Mouse (Mus musculus) liver, postnatal 0 days (tissue): Measurements from ENCODE around the gene Trub2. TPM values are rescaled to one million over a fixed set of nuclear protein-coding genes. Genes with fewer than 3 reads are reported as not detected.
A peak's percentile ranks its signal among the peaks of the same experiment; 100 is the strongest.

Experiments used
- ATAC-seq: fragments of 200-750 bp; cut with Nextera tagmentation; 2 replicates; pipeline ENCODE4 v1.8.0; 2017; ENCODE audit warnings: mild to moderate bottlenecking, moderate library complexity
- DNase-seq: peaks from one replicate; pipeline ENCODE4 v3.0.0-alpha.2; 2016
- H3K27ac ChIP-seq: fragments of 300-500 bp; sonication (generic); 2 replicates; pipeline ENCODE4 v1.5.1; 2014; ENCODE audit warnings: antibody characterized with exemption, moderate library complexity, mild to moderate bottlenecking, low read depth
- H3K27me3 ChIP-seq: fragments of 300-500 bp; sonication (generic); 2 replicates; pipeline ENCODE4 v1.6.1; 2014; ENCODE audit warnings: low read length, control low read depth, mixed read lengths; ENCODE audit not compliant: insufficient read depth
- H3K36me3 ChIP-seq: fragments of 300-500 bp; sonication (generic); replicated peaks from 2 replicates; pipeline ENCODE4 v1.6.1; 2014; ENCODE audit warnings: mild to moderate bottlenecking, control low read depth, low read length, moderate library complexity, mixed read lengths; ENCODE audit not compliant: insufficient read depth
- H3K4me1 ChIP-seq: fragments of 300-500 bp; sonication (generic); 2 replicates; pipeline ENCODE4 v1.6.1; 2014; ENCODE audit warnings: antibody characterized with exemption, mild to moderate bottlenecking, control low read depth; ENCODE audit not compliant: insufficient read depth
- H3K4me2 ChIP-seq: fragments of 300-500 bp; sonication (generic); 2 replicates; pipeline ENCODE4 v1.6.1; 2014; ENCODE audit warnings: low read depth, mild to moderate bottlenecking, low read length, moderate library complexity, mixed read lengths
- H3K4me3 ChIP-seq: fragments of 300-500 bp; sonication (generic); 2 replicates; pipeline ENCODE4 v1.5.1; 2014; ENCODE audit warnings: low read depth, low read length
- H3K9ac ChIP-seq: fragments of 300-500 bp; sonication (generic); replicated peaks from 2 replicates; pipeline ENCODE4 v1.6.1; 2014; ENCODE audit warnings: mild to moderate bottlenecking, moderate library complexity
- H3K9me3 ChIP-seq: fragments of 300-500 bp; sonication (generic); 2 replicates; pipeline ENCODE4 v1.6.1; 2016; ENCODE audit warnings: mild to moderate bottlenecking, control low read depth, low read length, mixed read lengths
- CTCF ChIP-seq: sonication (generic); IDR thresholded peaks from 2 replicates; pipeline ENCODE4 v1.5.1; 2016; ENCODE audit warnings: antibody characterized with exemption, low read depth
- EP300 ChIP-seq: IDR thresholded peaks from 2 replicates; pipeline ENCODE4 v1.6.1; 2016; ENCODE audit warnings: antibody characterized with exemption, low read depth, mild to moderate bottlenecking
- WGBS: fragments of 180-500 bp; shearing (Covaris S2); extraction: QIAGEN DNeasy Blood & Tissue Kit; methylation state at CpG from one replicate; pipeline ENCODE4 v1.1.7; 2014; ENCODE audit not compliant: insufficient replicate concordance; 5-methylcytosine and 5-hydroxymethylcytosine counted together
- polyA plus RNA-seq: library from polyadenylated mRNA; unstranded; fragments of >200 nt; fragmentation: Nextera tagmentation; extraction: Ambion mirVana; gene quantifications from 2 replicates; pipeline ENCODE4 v1.2.1, GENCODE M21; 2015

Gene Trub2
- polyA plus RNA-seq, 1 experiment from 2014 or later = 7.9 TPM

- ATAC-seq (peak; percentile 32; the same call in 1 of the 2 replicates), DNase-seq (no peak)
- no peaks in the 10 kb centered on the region for H3K9me3 ChIP-seq
- peaks cover 8% of the 10 kb centered on the region for H3K4me1 ChIP-seq
- H3K27me3 ChIP-seq = no peaks in the 10 kb centered on the region
- peak overlapping the region; percentile 92 for H3K27ac ChIP-seq
- peaks cover 2% of the 10 kb centered on the region; the same call in 1 of the 2 replicates for H3K36me3 ChIP-seq
- H3K4me3 ChIP-seq = peak overlapping the region; percentile 86
- no peak for TF ChIP-seq CTCF
- no peak for TF ChIP-seq EP300
- peak overlapping the region; percentile 66 for H3K9ac ChIP-seq
- H3K4me2 ChIP-seq = peak overlapping the region; percentile 78
- WGBS = 8% methylated on average over 11 of the region's 11 CpGs
Measured at GRCm38 (mm10) chr2:29826318-29826925, 38.1 kb upstream of the Trub2 start.

GRCm38 (mm10) chr2:29820025-29820817, 31.9 kb upstream of the Trub2 start, which contains the start of gene Urm1:
Urm1 (plus strand) TSS chr2:29820075.
- Histone ChIP-seq H3K4me1 (peaks cover 17% of the 10 kb centered on the region), H3K36me3 (no peaks in the 10 kb centered on the region; the same call in none of the 2 replicates), H3K27me3 (no peaks in the 10 kb centered on the region), H3K27ac (peak within 1 kb of the TSS; percentile 69), H3K4me2 (peak within 1 kb of the TSS; percentile 95), H3K9ac (peak within 1 kb of the TSS; percentile 69), H3K9me3 (no peaks in the 10 kb centered on the region), H3K4me3 (peak within 1 kb of the TSS; percentile 56)
- DNase-seq (peak; percentile 62), ATAC-seq (peak; percentile 64)
- TF ChIP-seq EP300 (0 out of 2 replicates have a peak, but pooled peaks have one; percentile 7), CTCF (no peak)
- 1% methylated on average over 35 of the region's 35 CpGs for WGBS

- Histone ChIP-seq H3K27ac (no peak overlapping the region), H3K36me3 (peaks cover 3% of the 10 kb centered on the region), H3K4me3 (peak overlapping the region; percentile 56; the same call in 1 of the 2 replicates), H3K4me1 (peaks cover 17% of the 10 kb centered on the region), H3K9ac (peak overlapping the region; percentile 69; the same call in 1 of the 2 replicates), H3K9me3 (no peaks in the 10 kb centered on the region), H3K4me2 (peak overlapping the region; percentile 95), H3K27me3 (no peaks in the 10 kb centered on the region)
- 54% methylated on average over 2 of the region's 2 CpGs for WGBS
- no peak for DNase-seq
- no peak for ATAC-seq
- TF ChIP-seq CTCF = no peak
- no peak for TF ChIP-seq EP300
Measured at GRCm38 (mm10) chr2:29819363-29819762, 31.1 kb upstream of the Trub2 start.

- peak; percentile 63; the same call in 1 of the 2 replicates for ATAC-seq
- DNase-seq = peak; percentile 84
Measured at GRCm38 (mm10) chr2:29817426-29818232, 29.3 kb upstream of the Trub2 start.

GRCm38 (mm10) chr2:29815678-29816371, 27.5 kb upstream of the Trub2 start:
- peaks cover 17% of the 10 kb centered on the region for H3K4me1 ChIP-seq
- no peak for DNase-seq
- H3K27ac ChIP-seq = no peak overlapping the region
- no peaks in the 10 kb centered on the region for H3K9me3 ChIP-seq
- WGBS = 79% methylated on average over 11 of the region's 11 CpGs
- H3K4me2 ChIP-seq = no peak overlapping the region
- H3K4me3 ChIP-seq = no peak overlapping the region
- ATAC-seq = no peak
- H3K36me3 ChIP-seq = peaks cover 28% of the 10 kb centered on the region
- no peak overlapping the region for H3K9ac ChIP-seq
- H3K27me3 ChIP-seq = no peaks in the 10 kb centered on the region
- TF ChIP-seq EP300 (no peak), CTCF (no peak)

More at GRCm38 (mm10) chr2:29817426-29818232, 29.3 kb upstream of the Trub2 start:
- Histone ChIP-seq H3K9me3 (no peaks in the 10 kb centered on the region), H3K27me3 (no peaks in the 10 kb centered on the region), H3K4me1 (peaks cover 17% of the 10 kb centered on the region), H3K4me2 (no peak overlapping the region), H3K27ac (no peak overlapping the region), H3K9ac (no peak overlapping the region), H3K4me3 (no peak overlapping the region), H3K36me3 (peaks cover 14% of the 10 kb centered on the region)
- TF ChIP-seq CTCF = peak; percentile 88
- no peak for TF ChIP-seq EP300
- 42% methylated on average over 8 of the region's 8 CpGs for WGBS
